Mouse (Mus musculus) thymus, postnatal 10 days (tissue): ENCODE data around the gene Ociad2.
A peak's percentile ranks its signal among the peaks of the same experiment; 100 is the strongest.
"Not testable (repeated sequence)": the region's sequence is repeated elsewhere in the genome, so short reads cannot be mapped to it uniquely, and the experiment has no call there.

Experiments
- DNase-seq, 2 experiments: peaks; one replicate each; pipeline ENCODE4 v3.0.0; 2021; ENCODE audit warnings: low spot score in 2 of 2

Gene Ociad2

GRCm38 (mm10) chr5:73353978-73354377 is 13.2 kb upstream of the Ociad2 start:
- DNase-seq: no peak

GRCm38 (mm10) chr5:73353519-73353918 is 12.7 kb upstream of the Ociad2 start:
- DNase-seq: no peak

- DNase-seq: no peak
Observed at GRCm38 (mm10) chr5:73351796-73352195, 11.0 kb upstream of the Ociad2 start.

GRCm38 (mm10) chr5:73349514-73349913 is 8.7 kb upstream of the Ociad2 start:
- DNase-seq: no peak

GRCm38 (mm10) chr5:73345254-73345653 is 4.4 kb upstream of the Ociad2 start:
- DNase-seq: no peak

GRCm38 (mm10) chr5:73344310-73344709 is 3.5 kb upstream of the Ociad2 start:
- no peak for DNase-seq

GRCm38 (mm10) chr5:73342701-73343355 is 2.0 kb upstream of the Ociad2 start:
- DNase-seq: no peak

- DNase-seq: no peak
Observed at GRCm38 (mm10) chr5:73339779-73340722, 777 bp downstream of the Ociad2 start.

GRCm38 (mm10) chr5:73338832-73339163 is 2.0 kb downstream of the Ociad2 start:
- no peak for DNase-seq

GRCm38 (mm10) chr5:73337961-73338831 is 2.6 kb downstream of the Ociad2 start:
- peak in 1 of 2 experiments; percentile 21 for DNase-seq

- no peak for DNase-seq
Observed at GRCm38 (mm10) chr5:73336448-73336847, 4.4 kb downstream of the Ociad2 start.

- no peak for DNase-seq
Observed at GRCm38 (mm10) chr5:73331002-73331401, 9.8 kb downstream of the Ociad2 start.

- DNase-seq: no peak
Observed at GRCm38 (mm10) chr5:73324526-73325170, 16.2 kb downstream of the Ociad2 start.

- no peak for DNase-seq
Observed at GRCm38 (mm10) chr5:73323602-73324001, 17.2 kb downstream of the Ociad2 start.

- DNase-seq: not testable (repeated sequence)
Observed at GRCm38 (mm10) chr5:73322684-73323083, 18.1 kb downstream of the Ociad2 start.

- DNase-seq: no peak
Observed at GRCm38 (mm10) chr5:73319306-73319705, 21.5 kb downstream of the Ociad2 start.

- no peak for DNase-seq
Observed at GRCm38 (mm10) chr5:73314654-73315053, 26.2 kb downstream of the Ociad2 start.

GRCm38 (mm10) chr5:73313591-73313990 is 27.2 kb downstream of the Ociad2 start:
- no peak for DNase-seq

- DNase-seq: no peak
Observed at GRCm38 (mm10) chr5:73311458-73311857, 29.4 kb downstream of the Ociad2 start.

GRCm38 (mm10) chr5:73310401-73310800 is 30.4 kb downstream of the Ociad2 start:
- no peak for DNase-seq

GRCm38 (mm10) chr5:73309496-73309895 is 31.3 kb downstream of the Ociad2 start:
- no peak for DNase-seq

- DNase-seq: no peak
Observed at GRCm38 (mm10) chr5:73307297-73307696, 33.5 kb downstream of the Ociad2 start.
